Mouse (Mus musculus) neutrophil, adult 59 days (primary cell): Measurements from ENCODE around the gene Vmn2r109. TPM values are rescaled to one million over a fixed set of nuclear protein-coding genes. Genes with fewer than 3 reads are reported as not detected.

Experiments
- total RNA-seq, 2 experiments: library from RNA; stranded (reverse); gene quantifications; 1 replicate in 1 of 2; 2 replicates in 1 of 2; pipeline ENCODE4 v1.2.4; 2023

Gene Vmn2r109
- total RNA-seq: not detected

GRCm38 (mm10) chr17:20564656-20565055, at the start of gene Vmn2r109:
TSS of gene Vmn2r109 (minus strand) at chr17:20564756.

GRCm38 (mm10) chr17:20596323-20596722, 31.8 kb upstream of the Vmn2r109 start, which contains the start of gene Vmn2r110:
TSS of gene Vmn2r110 (minus strand) at chr17:20596423.

GRCm38 (mm10) chr17:20497858-20498257, 66.7 kb downstream of the Vmn2r109 start, which contains the start of gene Vmn1r225:
TSS of gene Vmn1r225 (plus strand) at chr17:20498158.

Other genes with a start within 250 kb of the Vmn2r109 start
- gene Vmn2r107, start 219.5 kb downstream of the Vmn2r109 start, total RNA-seq: not detected
- gene Vmn1r224, start 150.6 kb downstream of the Vmn2r109 start, total RNA-seq: not detected
- not detected for gene Vmn2r108, start 83.4 kb downstream of the Vmn2r109 start, total RNA-seq
- gene Vmn1r225, start 66.6 kb downstream of the Vmn2r109 start, total RNA-seq: not detected
- not detected for gene Vmn2r110, start 31.7 kb upstream of the Vmn2r109 start, total RNA-seq
- gene Fpr-rs3, start 60.1 kb upstream of the Vmn2r109 start, total RNA-seq: not detected
- not detected for gene Vmn1r226, start 118.1 kb upstream of the Vmn2r109 start, total RNA-seq
- not detected for gene Vmn1r227, start 165.1 kb upstream of the Vmn2r109 start, total RNA-seq
- not detected for gene Vmn1r228, start 221.4 kb upstream of the Vmn2r109 start, total RNA-seq
- under 1 TPM in 1 of 2 experiments, not detected in 1; 0.04 TPM for gene Vmn1r229, start 246.8 kb upstream of the Vmn2r109 start, total RNA-seq